Mouse (Mus musculus): Measurements from ENCODE around the gene Arhgap28. TPM values are rescaled to one million over a fixed set of nuclear protein-coding genes. Genes with fewer than 3 reads are reported as not detected.
A peak's percentile ranks its signal among the peaks of the same experiment; 100 is the strongest.

Gene Arhgap28
- total RNA-seq, 4 experiments from 2014 or later, result 11.6 to 19.9 (median 16.3) TPM

DNA sequence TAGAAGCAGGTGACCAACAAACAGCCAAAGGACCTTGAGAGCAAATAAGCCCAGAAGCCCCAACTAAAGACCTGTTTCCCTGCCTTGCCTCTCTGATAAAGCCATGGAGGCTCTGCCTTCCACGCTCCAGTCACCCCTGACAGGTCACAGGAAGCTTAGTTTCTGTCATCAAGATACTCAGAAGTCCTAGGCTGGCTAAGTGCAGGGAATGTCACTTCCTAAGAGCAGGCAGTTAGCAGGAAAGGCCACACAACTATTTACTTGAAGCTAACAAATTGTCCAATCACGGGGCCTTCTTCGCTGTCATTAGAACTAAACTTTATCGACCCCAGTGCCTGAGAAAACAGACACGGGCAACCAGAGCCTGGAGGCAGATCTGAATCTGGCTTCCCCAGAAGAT lies 14.2 kb downstream of the Arhgap28 start:
- no peak for DNase-seq

- DNase-seq, result peak; percentile 92
These were observed 14.8 kb downstream of the Arhgap28 start for GRCm38 (mm10) chr17:67988920-67989621.

GRCm38 (mm10) chr17:67985532-67985931 lies 18.4 kb downstream of the Arhgap28 start:
- DNase-seq, result no peak

GRCm38 (mm10) chr17:67980573-67980972 lies 23.3 kb downstream of the Arhgap28 start:
- DNase-seq, result no peak

DNA sequence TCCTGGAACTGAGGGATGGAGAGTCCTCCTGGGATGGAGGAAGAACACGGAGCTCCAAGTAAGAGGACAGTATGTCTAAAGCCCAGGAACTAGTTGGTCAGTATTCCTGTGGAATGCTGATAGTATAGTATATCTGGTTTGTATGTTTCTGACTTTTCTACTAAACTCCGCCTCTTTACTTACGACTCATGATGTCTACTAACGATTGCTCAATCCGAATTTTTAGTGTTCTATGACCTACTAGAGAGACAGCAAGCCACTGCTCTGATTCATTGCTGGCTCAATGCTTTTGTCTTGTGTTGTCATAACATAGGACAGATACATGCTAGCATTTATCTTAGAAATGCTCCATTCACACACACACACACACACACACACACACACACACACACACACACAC lies 24.7 kb downstream of the Arhgap28 start:
- DNase-seq, result no peak

- DNase-seq, result peak; percentile 83
These were observed 25.1 kb downstream of the Arhgap28 start for GRCm38 (mm10) chr17:67978786-67979185.

DNA sequence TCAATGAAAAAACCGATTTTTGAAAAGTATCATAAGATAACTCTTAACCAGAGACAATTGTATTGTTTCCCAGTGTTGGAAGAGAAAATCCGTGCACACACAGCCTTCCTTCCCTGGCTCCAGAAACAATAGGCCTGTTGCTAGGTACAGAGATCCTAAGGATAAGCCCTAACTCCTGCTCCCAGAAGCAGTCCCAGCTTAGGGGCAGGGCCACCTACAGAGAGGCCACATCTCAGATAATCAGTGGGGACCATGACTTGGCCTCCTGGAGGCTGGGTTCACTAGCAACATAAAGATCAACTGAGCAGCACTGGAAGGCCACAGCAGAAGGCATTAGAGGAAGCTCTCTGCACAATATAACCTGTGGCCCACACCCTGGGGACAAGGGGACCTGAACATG lies 27.5 kb downstream of the Arhgap28 start:
- DNase-seq, result no peak

GRCm38 (mm10) chr17:67976027-67976426 lies 27.9 kb downstream of the Arhgap28 start:
- no peak for DNase-seq

DNA sequence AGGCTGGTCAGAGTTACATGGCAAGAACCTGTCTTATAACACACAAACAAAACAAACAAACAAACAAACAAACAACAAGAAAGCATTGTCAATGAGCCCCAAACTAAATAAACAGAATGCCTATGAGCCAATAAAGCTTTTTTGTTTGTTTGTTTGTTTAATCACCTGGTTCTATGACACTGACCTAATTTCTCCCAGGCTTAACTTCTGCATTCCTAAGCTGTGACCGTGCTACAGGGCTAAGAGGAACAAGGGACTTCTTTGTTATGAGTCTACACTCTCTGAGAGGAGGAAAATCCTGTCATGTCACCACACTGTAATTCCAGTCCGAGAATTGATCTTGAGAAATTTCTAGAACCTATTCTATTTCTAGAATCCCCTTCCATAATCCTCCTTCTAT lies 29.2 kb downstream of the Arhgap28 start:
- no peak for DNase-seq

- DNase-seq, result no peak
These were observed 36.9 kb downstream of the Arhgap28 start for GRCm38 (mm10) chr17:67966853-67967540.

DNA sequence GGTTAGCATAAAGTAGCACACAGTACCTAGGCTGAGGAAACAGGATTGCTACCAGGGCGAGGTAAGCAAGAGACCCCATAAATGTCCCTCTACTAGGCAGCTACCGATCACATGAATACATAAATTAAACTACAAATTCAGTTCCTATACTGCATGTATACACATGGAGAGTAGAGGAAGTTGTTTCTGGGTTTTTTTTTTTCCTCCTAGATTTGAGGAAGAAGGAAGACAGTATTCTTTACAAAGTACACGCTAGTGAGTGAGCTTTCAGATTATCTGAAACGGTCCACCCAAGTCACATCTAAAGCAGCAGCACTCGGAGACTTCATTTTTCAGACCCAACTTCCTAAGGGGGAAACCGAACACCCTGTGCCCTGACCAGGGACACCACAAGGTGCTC lies 41.1 kb downstream of the Arhgap28 start:
- DNase-seq, result no peak

- DNase-seq, result no peak
These were observed 41.9 kb downstream of the Arhgap28 start for GRCm38 (mm10) chr17:67962020-67962419.

DNA sequence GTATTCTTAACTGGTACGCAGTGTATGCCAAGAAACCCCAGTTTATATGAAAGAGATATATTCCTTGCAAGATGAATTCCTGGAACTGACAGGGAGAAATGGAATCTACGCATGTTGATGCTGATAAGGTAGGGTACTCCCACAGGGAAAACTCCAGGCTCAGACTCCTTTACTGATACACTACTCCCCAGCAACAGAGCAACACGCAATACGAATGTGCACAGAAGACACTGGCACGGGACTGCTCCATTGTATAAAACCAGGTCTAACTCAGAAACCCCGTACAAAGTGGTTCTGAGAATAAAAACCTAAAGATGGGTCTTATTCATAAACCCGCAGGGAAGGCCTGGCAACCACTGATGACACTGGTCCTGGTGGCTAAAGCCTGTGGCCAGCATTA lies 45.0 kb downstream of the Arhgap28 start:
- no peak for DNase-seq

GRCm38 (mm10) chr17:67957603-67958002 lies 46.3 kb downstream of the Arhgap28 start:
- DNase-seq, result no peak

GRCm38 (mm10) chr17:67955876-67956690 lies 47.8 kb downstream of the Arhgap28 start:
- no peak for DNase-seq

GRCm38 (mm10) chr17:67954961-67955360 lies 49.0 kb downstream of the Arhgap28 start:
- no peak for DNase-seq

- DNase-seq, result no peak
These were observed 53.3 kb downstream of the Arhgap28 start for GRCm38 (mm10) chr17:67950523-67951213.

- DNase-seq, result no peak
These were observed 55.3 kb downstream of the Arhgap28 start for GRCm38 (mm10) chr17:67948601-67949000.

- no peak for DNase-seq
These were observed 58.5 kb downstream of the Arhgap28 start for GRCm38 (mm10) chr17:67945453-67945852.

DNA sequence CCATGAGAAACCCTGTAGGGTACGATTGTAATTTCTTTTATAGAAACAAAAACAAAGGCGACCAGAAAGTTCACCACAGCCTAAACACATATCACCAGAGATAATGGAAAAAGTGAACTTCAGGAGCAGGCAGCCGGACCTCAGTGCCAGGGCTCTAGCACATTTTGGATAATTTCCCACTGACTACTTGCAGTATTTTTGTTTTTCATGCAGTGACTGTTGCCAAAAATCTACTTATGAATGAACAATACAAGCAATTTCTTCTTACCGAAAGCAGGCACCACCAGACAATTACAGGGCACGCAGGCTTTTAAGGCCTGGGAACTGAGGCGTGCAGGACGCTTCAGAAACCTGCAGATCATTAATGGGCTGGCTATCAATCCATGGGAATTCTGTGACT lies 59.7 kb downstream of the Arhgap28 start:
- no peak for DNase-seq

DNA sequence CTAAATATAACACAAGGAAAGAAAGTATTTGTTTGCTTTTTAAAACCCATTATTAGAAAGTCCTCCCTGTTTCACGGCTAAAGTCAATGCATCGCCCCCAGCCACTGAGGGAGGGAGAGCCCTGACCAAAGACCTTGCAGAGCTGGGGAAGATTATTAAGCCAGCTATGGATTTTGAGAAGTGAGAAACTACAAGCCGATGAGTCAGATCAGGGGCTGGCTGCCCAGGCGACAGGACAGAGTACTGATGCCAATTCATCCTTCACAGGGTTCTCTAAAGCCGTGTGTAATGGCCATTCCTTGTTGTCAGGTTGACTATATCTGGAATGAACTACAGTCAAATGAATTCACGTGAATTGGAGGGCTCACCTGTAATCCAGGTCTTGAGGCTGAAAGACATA lies 62.9 kb downstream of the Arhgap28 start:
- peak; percentile 12 for DNase-seq

DNA sequence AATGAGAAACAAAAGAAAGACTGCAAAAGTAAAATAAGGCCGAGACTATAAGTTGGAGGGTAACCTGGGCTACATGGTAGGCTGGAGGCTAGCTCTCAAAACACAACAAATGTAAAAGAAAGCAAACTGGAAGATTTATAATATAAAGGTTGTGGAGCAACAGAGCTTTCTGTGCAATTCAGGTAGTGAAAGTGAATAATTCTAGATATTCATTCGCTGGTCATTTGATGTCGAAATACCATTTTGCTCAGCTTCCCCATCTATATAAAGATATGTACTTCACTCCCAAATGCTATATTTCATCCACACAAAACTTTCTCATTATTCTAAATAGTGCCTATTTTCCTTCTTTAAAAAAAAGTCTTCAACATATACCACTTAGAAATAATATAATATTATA lies 66.9 kb downstream of the Arhgap28 start:
- no peak for DNase-seq

GRCm38 (mm10) chr17:67935556-67935955 lies 68.4 kb downstream of the Arhgap28 start:
- DNase-seq, result no peak
